Comparison of ENCODE assay signal across 7 mouse cellular contexts in the genomic region with DNA sequence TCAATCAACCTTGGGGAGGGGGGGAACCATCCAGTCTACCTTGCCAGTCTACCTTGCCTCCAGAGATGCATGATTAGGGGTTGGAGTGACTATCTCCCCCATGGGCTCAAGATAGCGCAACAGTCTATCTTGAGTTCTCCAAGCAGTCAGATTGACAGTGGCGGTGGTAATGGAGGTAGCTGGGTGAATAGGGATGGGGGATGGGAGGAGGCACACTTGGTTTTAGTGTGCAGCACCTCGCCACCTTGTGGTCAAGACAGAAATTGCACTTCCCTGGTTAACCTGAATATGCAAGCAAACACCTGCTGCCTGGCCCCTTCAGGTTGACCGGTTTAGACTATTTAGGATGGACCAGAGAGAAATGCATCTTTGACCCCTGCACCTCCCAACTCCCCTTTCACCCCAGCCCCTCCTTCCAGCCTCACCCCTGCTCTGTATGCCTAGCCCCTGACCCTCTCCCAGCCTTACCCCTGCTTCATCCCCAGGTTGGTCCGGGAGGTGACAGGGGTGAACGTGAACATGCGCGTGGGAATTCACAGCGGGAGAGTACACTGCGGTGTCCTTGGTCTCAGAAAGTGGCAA.
DNase-seq lines count a peak whose midpoint lies in the region; ATAC-seq and TF ChIP-seq lines count a peak whose summit lies in the region.

No protein-coding gene starts in this region.

- peak; percentile 94 for TF ChIP-seq CTCF in intestine, postnatal 0 days (IDR thresholded peaks at IDR 0.05; ENCODE audit: low read depth)

- no peak overlapping the region for H3K27ac ChIP-seq in intestine, postnatal 0 days (ENCODE audit: low read depth, low read length)
- H3K27ac ChIP-seq in midbrain, embryonic 16.5 days (ENCODE audit: low read length): no peak overlapping the region

- no peaks in the 10 kb centered on the region for H3K36me3 ChIP-seq in intestine, postnatal 0 days (ENCODE audit: control insufficient read depth, insufficient read depth)
- peaks cover 2% of the 10 kb centered on the region; the same call in 1 of the 2 replicates for H3K36me3 ChIP-seq in midbrain, embryonic 16.5 days (ENCODE audit: control insufficient read depth, insufficient read depth, low read length)

- peak; percentile 52 for DNase-seq in adrenal gland, adult 8-10 months
- peak; percentile 96 for DNase-seq in embryo, embryonic 10 days (ENCODE audit: low spot score)
- peak; percentile 42 to 71 for DNase-seq in gastrocnemius, postnatal 36 days
- DNase-seq in left cerebral cortex, postnatal 36 days (ENCODE audit: low spot score in 2 of 2): peak; percentile 75 to 85
- DNase-seq in spleen, postnatal 14 days (ENCODE audit: low spot score in 2 of 2): peak; percentile 15 to 59

- 39% methylated on average over 10 of the region's 10 CpGs for WGBS in intestine, postnatal 0 days
- 39% methylated on average over 10 of the region's 10 CpGs for WGBS in midbrain, embryonic 16.5 days

- no peak overlapping the region for H3K4me3 ChIP-seq in intestine, postnatal 0 days (ENCODE audit: low read depth, low read length)
- H3K4me3 ChIP-seq in midbrain, embryonic 16.5 days (ENCODE audit: low read depth, low read length): no peak overlapping the region

- no peaks in the 10 kb centered on the region for H3K27me3 ChIP-seq in intestine, postnatal 0 days (replicated peaks; ENCODE audit: control insufficient read depth, insufficient read depth, low read length)
- H3K27me3 ChIP-seq in midbrain, embryonic 16.5 days (ENCODE audit: control insufficient read depth, insufficient read depth, low read depth, low read length): no peaks in the 10 kb centered on the region

- H3K9ac ChIP-seq in intestine, postnatal 0 days (ENCODE audit: low read depth, low read length): no peak overlapping the region
- no peak overlapping the region for H3K9ac ChIP-seq in midbrain, embryonic 16.5 days (ENCODE audit: low read depth, low read length)

- H3K4me1 ChIP-seq in intestine, postnatal 0 days (replicated peaks; ENCODE audit: control insufficient read depth, insufficient read depth, low read length): no peaks in the 10 kb centered on the region
- 0 out of 2 replicates have a peak, but pooled peaks cover 2% of the 10 kb centered on the region for H3K4me1 ChIP-seq in midbrain, embryonic 16.5 days (ENCODE audit: control insufficient read depth, insufficient read depth, low read length)

- no peak overlapping the region for H3K4me2 ChIP-seq in intestine, postnatal 0 days (replicated peaks; ENCODE audit: low read depth)
- no peak overlapping the region for H3K4me2 ChIP-seq in midbrain, embryonic 16.5 days (ENCODE audit: low read length)

- peak; percentile 43; the same call in 1 of the 2 replicates for ATAC-seq in intestine, postnatal 0 days
- peak; percentile 61 for ATAC-seq in midbrain, embryonic 16.5 days

- intact Hi-C loops in gastrocnemius, postnatal 36 days (cut with DNase I): loop anchor here (1.0 to 5.0 kb wide), 3 partner anchors 113 to 212 kb away; no protein-coding TSS in a partner anchor
- intact Hi-C loops in left cerebral cortex, postnatal 36 days (cut with DNase I): loop anchor here (2.0 to 5.0 kb wide), 2 partner anchors 114 to 213 kb away; no protein-coding TSS in a partner anchor

- H3K9me3 ChIP-seq in intestine, postnatal 0 days (ENCODE audit: control insufficient read depth): no peaks in the 10 kb centered on the region
- no peaks in the 10 kb centered on the region for H3K9me3 ChIP-seq in midbrain, embryonic 16.5 days (replicated peaks; ENCODE audit: control insufficient read depth, low read length, poor library complexity, severe bottlenecking)

Comparison
In these comparisons a context has a peak if more than half of its experiments do, and no peak if none do; other contexts are left out.
1. DNase-seq: peak in every context shown above with its lines; median percentile 96 in embryo, embryonic 10 days; 80 in left cerebral cortex, postnatal 36 days; 56 in gastrocnemius, postnatal 36 days; 52 in adrenal gland, adult 8-10 months; 37 in spleen, postnatal 14 days.